Mouse (Mus musculus) embryonic fibroblast, embryonic 13.5 days (primary cell): Measurements from ENCODE around the gene Hps6.

Experiments used
- CTCF ChIP-seq: IDR thresholded peaks from 2 replicates; pipeline ENCODE4 v1.5.1; 2011; ENCODE audit warnings: mild to moderate bottlenecking, control low read depth, low read length, moderate library complexity, borderline replicate concordance; ENCODE audit not compliant: insufficient read depth
- POLR2A ChIP-seq: IDR thresholded peaks from 2 replicates; pipeline ENCODE4 v1.6.1; 2011; ENCODE audit warnings: low read depth, mild to moderate bottlenecking, control low read depth, low read length, moderate library complexity

- no peak for TF ChIP-seq CTCF
- TF ChIP-seq POLR2A = no peak
Measured at GRCm38 (mm10) chr19:46033911-46034310, 30.6 kb downstream of the Hps6 start.
